Mouse (Mus musculus) cerebellum, adult 9-10 months (tissue): Measurements from ENCODE around the gene Ctbp2.

Experiments used
- DNase-seq: peaks from one replicate; pipeline ENCODE4 v3.0.0; 2022

The Ctbp2 gene

DNA sequence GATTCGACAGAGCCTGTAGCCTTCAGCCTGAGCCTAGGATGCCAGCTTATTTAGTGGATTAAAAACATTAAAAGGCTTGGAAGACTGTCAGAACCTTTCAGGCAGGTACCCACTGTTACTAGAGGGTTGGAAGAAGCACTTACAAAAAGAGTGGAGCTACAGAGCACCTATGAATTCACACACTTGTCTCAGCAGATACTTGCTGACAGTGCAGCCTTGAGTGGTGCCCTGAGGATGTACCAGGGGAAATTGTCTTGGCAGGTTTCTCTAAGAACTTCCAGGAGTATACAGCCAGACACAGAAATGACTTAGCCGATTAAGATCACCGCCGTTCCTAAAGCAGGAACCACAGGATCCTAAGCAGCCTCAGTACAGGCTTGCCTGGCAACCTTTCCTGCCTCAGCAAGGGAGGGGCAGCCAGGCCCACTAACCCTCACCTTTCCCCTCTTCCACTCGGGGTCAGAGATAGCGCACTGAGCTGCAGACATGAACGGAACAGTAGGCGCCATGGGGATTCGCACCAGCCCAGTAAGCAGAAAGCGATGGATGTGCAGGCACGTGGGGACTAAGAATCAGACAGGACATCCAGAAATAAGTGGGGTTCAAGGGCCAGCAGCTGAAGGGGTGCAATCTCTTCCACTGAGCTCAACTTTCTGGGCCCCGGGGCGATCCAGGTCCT lies 40.1 kb downstream of the Ctbp2 start:
- no peak for DNase-seq

DNA sequence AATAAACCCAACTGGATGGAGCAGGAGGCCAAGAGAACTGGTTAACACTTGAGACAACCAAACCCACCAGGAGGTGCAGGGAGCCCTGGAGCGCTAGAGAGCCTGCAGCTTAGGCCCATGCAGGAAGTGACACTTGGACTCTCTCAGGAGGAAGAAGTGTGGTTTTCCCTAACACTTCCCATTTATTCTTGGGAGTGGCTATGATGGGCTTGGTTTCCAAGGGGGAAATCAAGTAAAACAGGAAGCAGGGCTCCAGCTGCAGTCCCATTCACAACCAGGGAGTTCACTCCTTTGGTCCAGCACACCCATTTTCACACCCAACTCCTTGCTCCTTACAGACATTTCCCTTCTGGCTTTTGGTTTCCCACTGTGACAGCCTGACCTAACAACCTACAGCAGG lies 45.2 kb downstream of the Ctbp2 start:
- DNase-seq = no peak

DNA sequence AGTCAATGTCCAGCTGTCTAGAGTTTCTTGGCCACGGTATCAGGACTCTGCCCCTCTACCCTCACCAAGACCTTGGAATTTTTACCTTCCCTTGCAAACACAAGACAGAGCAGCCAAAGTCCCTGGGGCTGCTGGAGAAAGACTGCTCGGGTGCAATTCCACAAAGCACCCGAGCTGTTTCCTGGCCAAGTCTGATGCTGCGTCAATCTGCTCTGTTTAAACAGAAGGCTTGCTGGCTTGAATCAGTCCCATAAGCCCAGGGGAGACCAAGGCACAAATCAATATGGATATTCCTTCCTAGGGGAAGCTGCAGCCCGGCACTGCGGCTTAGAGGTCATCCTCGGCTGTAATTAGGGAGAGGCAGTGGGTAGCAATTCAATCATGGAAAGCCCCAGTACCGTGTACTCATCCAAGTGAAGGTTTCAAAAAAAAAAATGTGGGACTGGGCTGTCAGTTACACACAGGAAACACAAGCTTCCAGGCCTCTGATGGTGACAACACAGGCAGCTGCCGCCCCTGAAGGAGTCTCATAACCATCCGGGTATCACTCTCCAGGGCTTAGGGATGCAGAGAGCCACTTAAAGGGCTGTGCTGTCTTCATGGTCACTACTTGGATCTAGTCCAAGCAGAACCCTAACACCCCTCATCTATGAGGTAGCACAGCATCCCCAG lies 49.6 kb downstream of the Ctbp2 start:
- DNase-seq = peak; percentile 60

DNA sequence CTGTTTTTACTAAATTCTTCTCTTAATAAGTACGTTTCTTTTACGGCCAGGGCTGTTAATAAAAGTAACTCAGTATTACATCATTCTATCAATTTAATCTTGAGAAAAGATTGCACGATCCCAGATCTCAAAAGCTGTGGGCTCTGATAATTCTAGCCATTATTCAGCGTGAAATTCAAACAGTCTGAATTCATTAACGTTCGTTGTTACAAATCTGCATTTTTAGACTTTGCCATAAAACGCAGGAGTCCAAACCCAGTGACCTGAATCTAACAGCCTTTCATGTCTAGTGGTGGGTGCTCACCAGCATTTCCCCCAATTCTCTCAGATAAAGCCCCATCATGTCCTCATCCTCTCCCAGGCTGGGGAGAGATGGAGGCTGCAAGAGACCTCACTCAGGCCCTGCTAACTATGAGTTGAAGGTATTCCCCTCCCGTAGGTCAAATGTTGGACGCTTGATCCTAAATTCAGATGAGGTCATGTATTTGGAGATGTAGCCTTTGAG lies 51.0 kb downstream of the Ctbp2 start:
- no peak for DNase-seq

DNA sequence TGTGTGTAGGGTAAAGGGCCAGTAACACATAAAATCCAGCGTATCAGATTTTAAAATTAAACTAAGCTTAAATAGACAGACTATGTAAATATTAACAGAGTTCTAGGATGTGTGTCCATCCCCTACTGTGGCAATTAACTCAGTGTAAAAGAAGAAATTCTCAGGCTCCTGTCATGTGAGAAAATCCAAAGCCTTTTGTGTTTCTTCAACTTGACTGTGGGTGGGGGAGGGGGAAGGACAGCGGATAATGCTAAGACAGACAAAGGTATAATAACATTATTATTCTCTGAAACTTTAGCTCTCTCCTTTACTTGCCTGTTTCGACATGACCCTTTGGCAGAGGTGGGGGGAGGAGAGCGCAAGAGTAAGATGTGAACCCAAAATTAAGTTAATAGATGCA lies 51.6 kb downstream of the Ctbp2 start:
- DNase-seq = no peak

DNA sequence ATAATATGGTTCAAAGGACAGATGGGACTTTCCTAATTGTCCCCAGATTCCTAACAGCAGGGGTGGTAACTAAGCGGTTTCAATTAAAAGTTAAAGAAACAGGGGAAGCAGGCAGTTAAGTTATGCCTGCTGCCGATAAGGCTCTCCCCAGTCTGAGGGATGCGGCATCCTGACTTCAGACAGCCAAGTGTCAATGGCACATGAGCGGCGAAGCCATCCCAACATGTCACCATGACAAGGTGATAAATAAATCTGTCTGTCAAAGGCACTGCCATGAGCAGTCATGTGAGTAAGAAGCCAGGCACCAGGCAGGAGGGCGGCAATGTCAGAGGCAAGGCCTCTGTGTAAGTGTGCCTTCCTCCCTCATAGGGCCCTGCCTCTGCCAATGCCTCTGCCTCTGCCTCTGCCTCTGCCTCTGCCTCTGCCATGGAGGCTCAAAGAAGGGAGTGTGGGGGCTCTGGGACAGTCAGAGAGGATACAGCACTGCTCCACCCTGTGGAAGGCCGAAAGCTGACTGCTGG lies 56.8 kb downstream of the Ctbp2 start:
- no peak for DNase-seq

DNA sequence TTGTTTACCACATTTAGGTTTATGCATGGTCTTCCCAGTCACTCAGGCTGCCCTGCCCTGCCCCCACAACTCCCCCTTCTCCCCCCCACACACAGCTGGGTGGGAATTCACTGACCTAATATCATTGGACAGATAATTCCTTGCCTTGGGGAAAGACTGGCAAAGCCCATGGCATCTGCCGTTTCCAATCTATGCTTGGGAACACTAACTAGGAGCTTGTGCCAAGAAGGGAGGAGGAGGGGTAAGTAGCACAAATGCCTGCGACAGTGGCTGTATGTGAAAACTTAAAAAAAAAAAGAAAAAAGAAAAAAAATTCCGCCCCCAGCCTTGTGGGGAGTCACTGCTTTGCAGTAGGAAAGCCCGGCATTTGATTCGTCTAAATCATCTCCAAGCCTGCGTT lies 57.4 kb downstream of the Ctbp2 start:
- DNase-seq = peak; percentile 83

DNA sequence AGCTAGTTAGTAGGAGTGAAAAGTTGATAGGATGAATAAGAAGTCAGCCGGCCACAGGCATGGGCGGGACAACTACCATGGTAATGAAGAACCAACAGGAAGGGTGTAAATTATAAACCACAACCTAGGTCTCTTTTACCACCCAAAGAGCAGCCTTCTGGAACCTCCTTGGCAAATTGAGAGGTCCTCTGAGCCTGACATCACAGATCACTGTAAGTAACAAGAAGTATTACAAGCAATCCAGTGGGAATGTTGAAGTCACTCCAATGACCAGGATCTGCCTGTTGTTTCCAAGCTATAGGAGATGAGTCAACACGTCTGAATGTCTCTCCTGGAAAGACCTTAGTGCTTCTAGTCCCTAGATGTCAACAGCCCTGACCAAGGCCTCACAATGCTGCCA lies 62.1 kb downstream of the Ctbp2 start:
- DNase-seq = no peak

DNA sequence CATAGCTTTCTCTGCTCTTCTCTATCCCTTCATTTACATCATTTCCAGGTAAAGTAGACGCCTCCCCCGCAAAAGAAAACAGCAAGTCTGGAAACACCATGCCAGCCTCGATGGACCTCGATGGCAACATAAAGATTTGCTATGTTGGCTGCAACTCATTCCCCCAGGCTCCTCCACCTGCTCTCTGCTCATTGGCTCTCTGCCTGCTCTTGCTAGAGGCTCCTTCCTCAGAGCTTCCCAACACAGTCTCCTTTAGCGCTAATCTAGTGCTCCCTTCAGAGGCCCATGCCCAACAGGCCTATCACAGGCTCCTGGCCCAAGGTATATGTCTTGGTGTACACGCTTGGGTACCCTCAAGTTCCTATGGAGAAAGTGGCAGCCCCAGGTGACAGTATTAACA lies 64.0 kb downstream of the Ctbp2 start:
- no peak for DNase-seq

DNA sequence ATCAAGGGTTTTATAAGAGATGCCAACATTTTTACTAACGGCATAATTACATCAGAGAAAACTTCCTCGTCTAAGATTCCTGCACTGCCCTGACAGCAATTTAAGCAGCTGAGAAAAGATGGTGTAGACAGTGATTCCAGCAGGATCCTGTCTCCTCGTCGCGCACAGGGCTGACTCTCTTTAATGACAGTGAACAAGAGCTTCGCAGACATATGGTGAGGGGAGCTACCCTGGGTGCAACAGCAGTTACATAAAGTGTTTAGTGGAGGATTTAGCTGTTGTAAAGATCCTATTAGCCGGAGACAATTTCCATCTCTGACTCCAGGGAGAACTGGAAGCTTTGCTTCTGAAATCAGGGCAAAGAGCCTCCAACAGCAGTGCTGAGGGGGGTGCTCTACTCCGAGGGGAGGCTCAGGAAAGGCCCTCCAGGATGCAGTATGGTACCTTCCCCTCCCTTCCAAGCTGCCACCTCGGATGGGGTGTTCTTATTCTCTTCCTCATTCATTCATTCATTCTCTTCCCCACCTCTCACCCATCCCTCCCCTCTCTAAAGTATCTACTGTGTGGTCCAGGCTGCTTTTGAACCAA lies 64.5 kb downstream of the Ctbp2 start:
- no peak for DNase-seq

DNA sequence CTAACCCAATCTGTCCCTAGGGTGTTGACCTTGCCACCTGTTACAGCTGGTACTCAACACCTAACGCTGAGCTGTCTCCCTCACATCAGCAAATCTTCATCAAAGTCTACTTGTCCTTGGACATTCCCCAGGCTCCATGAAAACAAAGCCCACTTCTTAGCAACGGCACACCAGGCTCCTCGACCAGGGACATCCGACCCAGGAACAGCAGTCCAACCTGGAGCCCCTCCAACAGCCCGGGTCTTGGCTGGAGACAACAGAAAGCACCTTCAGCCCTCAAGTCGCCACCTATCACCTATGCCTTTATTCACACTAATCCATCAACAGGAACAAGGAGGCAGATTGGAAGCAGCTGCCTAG lies 65.0 kb downstream of the Ctbp2 start:
- DNase-seq = no peak

DNA sequence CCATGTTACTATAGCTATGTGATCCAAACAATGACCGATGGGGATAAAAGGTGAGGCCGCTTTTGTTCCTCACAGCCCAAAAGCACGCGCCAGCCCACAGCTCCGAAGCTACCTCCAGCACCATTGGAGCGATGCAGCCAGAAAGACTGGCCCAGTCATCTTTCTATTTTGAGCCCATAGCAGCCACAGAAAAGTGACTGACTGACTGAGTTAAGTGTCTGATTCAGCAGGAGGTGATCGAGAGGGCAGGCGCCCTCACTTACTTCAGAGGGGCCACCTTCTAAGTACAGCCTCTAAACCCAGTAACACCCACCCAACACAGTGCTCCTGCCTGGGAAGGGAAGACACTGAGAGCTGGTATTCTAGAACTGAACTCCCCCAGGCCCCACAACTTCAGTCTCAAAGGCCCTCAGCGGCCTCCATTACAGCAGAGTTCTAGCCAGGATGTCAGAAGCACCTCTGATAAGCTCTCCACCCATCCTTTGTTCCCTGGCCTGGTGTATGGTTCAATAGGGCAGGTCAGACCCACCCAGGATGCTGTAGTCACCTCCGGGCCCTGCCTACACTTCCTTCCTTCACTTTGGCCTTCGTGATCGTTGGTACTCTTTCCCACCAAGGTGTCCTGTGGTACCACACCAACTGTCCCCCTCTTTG lies 65.5 kb downstream of the Ctbp2 start:
- no peak for DNase-seq

DNA sequence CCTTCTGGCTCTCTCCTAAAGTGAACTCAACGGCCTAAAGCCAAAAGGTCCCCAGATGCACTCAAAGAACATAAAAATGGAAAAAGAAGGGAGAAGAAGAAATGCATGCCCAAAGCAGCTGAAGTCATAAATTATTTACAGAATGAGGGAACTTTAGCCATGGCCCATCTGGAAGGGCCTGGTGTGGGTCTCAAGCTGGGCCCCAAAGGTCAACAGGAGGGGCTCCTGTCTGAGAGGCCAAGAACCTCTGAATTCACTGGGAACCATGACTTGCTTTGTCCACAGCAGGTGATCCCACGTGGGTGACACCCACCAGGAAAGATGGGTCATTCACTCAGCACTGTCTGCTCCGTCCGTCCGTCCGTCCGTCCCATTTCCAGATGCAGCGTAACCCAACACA lies 67.2 kb downstream of the Ctbp2 start:
- DNase-seq = no peak

DNA sequence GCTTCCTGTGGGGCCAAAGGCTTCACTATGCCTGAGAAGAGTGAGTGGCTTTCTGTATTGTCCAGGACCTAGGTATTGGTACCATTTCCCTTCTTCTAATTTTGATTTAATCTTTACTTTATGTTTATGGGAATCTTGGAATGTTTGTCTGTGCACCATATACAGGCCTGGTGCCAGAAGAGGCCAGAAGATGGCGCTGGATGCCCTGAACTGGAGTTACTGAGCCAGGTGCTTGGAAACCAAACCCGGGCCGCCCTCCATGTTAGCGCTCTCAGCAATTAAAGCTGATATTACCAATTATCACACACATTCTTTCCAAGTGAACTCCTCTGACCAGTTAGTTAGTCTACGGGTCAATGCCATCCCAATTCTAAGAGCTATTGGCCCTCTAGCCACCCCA lies 69.7 kb downstream of the Ctbp2 start:
- DNase-seq = no peak

DNA sequence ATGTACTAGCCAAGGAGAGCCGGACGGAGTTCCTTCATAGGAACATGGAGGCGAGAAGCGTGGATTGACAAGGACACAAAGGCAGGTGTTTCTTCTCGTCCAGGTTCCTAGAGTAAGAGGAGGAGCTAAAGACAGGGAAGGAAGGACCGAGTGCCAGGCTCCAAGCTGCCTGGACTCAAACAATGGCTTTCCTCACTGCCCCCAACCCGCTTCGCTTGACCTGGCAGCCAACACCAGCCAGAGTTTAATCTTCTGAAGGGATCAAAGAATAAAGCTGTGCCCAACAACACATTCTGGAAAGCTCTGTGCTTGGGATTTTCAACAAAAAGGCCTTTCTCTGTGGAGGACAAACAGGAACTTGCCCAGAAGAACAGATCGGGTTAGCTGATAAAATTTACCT lies 70.4 kb downstream of the Ctbp2 start:
- DNase-seq = no peak

DNA sequence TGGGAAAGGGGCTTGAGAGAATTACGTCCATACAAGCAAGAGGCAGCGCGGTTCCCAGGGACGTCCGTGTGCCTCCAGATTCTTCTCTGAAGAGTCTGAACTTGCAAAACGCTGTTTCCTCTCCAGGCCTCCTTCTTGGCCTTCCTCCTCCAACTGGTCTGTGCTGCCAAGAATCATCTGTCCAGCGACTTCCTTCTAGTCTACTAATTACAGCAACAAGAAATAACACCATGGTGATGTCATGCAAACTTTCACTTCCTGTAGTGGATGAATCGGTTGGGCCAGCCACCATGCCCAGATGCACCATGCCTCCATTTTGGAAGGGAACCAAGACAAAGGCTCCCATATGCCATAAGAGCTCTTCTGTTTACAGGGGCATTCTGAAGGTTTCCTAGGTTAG lies 71.3 kb downstream of the Ctbp2 start:
- DNase-seq = no peak

DNA sequence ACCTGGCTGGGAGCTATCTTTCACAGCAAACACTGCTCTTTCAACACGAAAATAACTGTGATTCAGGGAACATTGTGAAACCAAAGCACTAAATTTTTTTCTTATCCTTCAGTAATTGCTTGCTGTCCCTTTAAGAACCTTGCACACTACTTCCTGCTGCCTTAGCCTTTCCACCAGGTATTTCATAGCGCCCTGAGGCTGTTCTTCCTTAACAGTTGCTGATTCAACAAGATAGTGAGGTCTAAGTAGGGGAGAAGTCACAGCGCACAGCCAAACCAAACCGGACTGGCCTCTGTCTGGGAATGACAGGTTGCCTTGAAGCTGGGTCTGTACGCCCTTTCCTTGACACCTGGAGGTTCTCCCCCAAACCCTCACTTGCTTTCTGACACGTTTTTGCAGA lies 73.5 kb downstream of the Ctbp2 start:
- no peak for DNase-seq

DNA sequence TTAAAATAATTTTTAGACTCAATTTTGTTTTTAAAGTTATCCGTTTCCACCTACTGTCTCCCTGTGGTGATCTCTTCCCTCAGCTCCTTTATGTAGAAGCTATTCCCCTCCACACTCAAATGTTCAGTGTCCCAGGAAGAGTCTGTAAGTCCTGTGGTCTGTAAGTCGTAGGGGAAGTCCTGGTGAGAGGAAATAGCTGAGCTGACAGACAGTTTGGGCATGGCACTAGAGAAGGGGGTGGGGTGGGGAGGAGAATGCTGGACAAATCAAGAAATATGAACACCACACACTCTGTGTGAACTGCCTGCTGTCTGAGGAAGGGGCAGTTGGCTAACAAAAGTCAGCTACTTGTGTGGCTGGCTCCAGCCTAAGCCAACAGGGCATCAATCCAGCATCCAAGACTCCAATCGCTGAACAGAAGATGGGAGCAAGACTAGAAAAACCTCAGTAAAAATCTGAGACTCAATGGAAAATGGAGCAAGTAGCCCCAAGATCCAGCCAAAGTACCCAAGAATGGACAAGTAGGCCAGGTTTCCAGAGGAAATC lies 76.0 kb downstream of the Ctbp2 start:
- DNase-seq = no peak

DNA sequence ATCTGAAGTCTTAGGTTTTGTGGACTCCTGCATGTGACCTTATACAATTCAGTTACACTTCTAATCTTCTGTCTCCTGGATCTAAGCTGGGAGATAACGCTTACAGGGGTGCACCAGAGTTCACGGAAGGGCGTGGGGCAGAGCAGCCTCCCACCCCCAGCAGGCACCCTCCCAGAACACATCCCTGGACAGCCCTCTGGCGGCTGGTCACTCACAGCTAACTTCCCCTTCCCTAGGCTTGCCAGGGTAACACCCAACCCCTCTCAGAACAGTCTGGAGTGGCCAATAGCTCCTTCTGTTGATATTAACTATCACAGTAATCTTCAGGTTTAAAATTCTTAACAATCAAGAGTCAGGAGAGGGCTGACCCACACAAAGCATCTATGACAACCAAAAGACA lies 76.9 kb downstream of the Ctbp2 start:
- DNase-seq = no peak

DNA sequence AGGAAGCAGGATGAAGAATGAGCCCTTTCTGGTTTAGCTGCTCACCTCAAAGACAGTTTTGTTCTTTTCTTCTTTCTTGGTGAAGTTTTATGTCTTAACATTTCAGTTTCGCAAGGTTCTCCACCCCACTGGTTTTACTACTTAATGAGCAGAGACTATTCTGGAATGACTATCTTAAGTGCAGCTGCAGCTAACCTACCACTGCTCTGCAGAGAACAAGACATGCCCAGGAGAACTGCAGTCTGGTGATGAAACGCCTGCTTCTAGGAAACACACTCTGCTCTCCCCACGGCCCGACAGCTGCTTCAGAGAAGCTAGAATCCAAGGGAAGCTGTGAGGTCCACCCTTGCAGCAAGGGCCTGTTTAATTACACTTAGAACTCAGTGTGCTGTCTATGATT lies 79.4 kb downstream of the Ctbp2 start:
- no peak for DNase-seq

DNA sequence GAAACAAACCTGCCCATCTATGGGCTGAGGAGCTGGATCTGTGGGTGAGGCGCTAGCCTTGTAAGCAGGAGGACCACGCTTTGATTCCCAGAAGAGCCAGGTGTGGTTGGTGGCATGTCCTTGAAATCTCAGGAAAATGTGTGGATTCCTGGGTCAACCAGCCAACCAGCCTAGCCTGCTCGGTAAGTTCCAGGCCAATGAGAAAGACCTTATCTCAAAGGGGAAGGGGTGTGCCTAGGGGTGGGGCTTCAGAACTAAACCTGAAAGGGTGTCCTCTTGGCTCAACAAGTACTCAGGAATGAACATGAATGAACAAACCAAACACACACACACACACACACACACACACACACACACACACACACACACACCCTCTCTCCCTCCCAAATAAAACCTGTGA lies 82.4 kb downstream of the Ctbp2 start:
- no peak for DNase-seq

DNA sequence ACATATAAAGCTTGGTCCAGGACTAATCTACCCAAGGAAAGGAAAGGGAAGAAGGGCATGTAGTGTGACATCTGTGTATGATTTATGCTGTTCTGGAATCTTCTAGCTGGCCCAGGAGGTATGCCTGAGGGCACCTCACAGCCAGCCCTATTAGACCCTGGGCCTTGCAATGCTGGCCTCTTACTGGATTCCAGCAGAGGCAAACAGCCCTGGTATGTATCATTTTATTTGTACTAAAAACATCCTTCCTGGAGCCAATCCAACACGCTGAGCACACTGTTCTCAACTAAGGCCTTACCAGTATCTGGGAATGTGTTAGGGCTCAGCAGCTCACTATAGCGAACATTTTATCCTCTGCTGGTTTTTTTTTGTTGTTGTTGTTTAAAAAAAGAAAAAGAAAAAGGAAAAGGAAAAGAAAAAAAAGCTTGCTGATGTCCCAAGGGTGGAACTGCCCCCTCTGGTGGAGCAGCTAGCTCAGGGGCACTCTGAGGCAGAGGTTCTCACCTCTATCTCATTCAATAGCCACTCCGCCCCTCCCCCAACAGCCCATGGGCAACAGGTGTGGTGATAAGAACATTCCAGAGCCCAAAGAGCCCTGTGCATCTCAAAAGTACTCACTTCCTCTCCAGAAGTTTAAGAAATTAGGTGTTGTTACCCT lies 83.3 kb downstream of the Ctbp2 start:
- no peak for DNase-seq
